Mouse (Mus musculus) natural killer cell, adult 2 months (primary cell): ENCODE data around the gene Gm9513.

ENCODE experiments used
- DNase-seq, 2 experiments: peaks; one replicate each; pipeline ENCODE4 v3.0.0; 2022; ENCODE audit warnings: low spot score in 2 of 2

Gm9513 gene

GRCm38 (mm10) chr9:36475338-36475737 is at the start of gene Gm9513:
TSS of gene Gm9513 (plus strand) at chr9:36475638.
- DNase-seq, result no peak

- no peak for DNase-seq
Observed at GRCm38 (mm10) chr9:36431584-36431983, 43.9 kb upstream of the Gm9513 start, which contains the start of gene Gm7257. TSS of gene Gm7257 (plus strand) at chr9:36431884.

- DNase-seq, result no peak
Observed at GRCm38 (mm10) chr9:36435051-36435764, 40.2 kb upstream of the Gm9513 start.

- no peak for DNase-seq
Observed at GRCm38 (mm10) chr9:36494501-36495220, 19.2 kb downstream of the Gm9513 start.

- DNase-seq, result no peak
Observed at GRCm38 (mm10) chr9:36495824-36496223, 20.4 kb downstream of the Gm9513 start.

GRCm38 (mm10) chr9:36504211-36504610 is 28.8 kb downstream of the Gm9513 start:
- no peak for DNase-seq
